Mouse (Mus musculus) MN1 (cell line): Measurements from ENCODE around the gene Tapbp.
A peak's percentile ranks its signal among the peaks of the same experiment; 100 is the strongest.
"Not testable (repeated sequence)": the region's sequence is repeated elsewhere in the genome, so short reads cannot be mapped to it uniquely, and the experiment has no call there.

Experiments used
- DNase-seq: peaks from one replicate; pipeline ENCODE4 v3.0.0-alpha.2; 2016; ENCODE audit warnings: low spot score

Gene Tapbp

GRCm38 (mm10) chr17:33943454-33943853 is 27.8 kb downstream of the Tapbp start:
- no peak for DNase-seq

- DNase-seq, result no peak
Measured at GRCm38 (mm10) chr17:33947430-33948089, 31.9 kb downstream of the Tapbp start.

GRCm38 (mm10) chr17:33948090-33948904 is 32.6 kb downstream of the Tapbp start:
- no peak for DNase-seq

GRCm38 (mm10) chr17:33948905-33949537 is 33.3 kb downstream of the Tapbp start:
- DNase-seq, result no peak

DNA sequence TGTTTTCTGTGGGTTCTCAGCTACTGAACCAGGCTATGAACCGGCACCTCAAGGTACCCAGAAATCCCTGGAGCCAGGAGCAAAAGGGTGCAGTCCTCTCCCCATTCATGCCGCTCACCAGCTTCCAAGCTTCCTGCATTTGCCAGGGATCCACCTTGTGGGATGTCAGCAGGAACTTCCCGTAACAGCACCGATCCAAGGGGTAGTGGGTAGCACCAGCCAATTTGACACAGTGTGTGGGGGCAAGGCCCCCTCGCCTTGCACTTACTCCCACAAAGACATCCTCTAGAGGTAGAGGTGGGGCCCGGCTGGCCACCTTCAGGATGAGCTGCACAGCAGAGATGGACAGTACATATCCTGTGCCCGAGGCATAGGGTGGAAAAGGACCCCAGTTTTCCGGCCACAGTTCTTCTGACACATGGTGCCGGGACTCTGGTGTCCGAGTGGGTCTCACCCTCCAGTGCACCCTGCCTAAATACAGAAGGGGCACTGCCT is 34.5 kb downstream of the Tapbp start:
- DNase-seq, result no peak

- peak; percentile 89 for DNase-seq
Measured at GRCm38 (mm10) chr17:33951021-33951946, 35.6 kb downstream of the Tapbp start, which contains the start of gene B3galt4. B3galt4 (minus strand) TSS chr17:33951488.

- DNase-seq, result not testable (repeated sequence)
Measured at GRCm38 (mm10) chr17:33952015-33952414, 36.3 kb downstream of the Tapbp start.

DNA sequence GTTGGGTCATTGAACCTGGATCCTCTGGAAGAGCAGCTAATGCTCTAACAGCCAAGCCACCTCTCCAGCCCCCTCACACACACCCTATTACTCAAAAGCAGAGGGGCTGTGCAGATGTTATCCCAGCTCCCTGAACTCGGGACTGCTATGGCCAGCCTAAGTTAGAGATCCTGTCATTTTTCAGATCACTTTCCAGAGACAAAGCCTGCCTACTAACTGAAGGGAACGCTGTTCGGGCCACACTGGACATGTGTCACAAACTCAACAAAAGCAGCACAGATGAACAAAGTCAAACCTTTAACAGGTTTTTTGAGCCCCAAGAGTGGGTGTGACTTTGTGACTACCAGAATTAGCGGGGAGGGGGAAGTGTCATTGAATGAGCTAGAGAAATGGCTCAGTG is 37.2 kb downstream of the Tapbp start:
- no peak for DNase-seq

GRCm38 (mm10) chr17:33953310-33953709 is 37.6 kb downstream of the Tapbp start:
- no peak for DNase-seq

DNA sequence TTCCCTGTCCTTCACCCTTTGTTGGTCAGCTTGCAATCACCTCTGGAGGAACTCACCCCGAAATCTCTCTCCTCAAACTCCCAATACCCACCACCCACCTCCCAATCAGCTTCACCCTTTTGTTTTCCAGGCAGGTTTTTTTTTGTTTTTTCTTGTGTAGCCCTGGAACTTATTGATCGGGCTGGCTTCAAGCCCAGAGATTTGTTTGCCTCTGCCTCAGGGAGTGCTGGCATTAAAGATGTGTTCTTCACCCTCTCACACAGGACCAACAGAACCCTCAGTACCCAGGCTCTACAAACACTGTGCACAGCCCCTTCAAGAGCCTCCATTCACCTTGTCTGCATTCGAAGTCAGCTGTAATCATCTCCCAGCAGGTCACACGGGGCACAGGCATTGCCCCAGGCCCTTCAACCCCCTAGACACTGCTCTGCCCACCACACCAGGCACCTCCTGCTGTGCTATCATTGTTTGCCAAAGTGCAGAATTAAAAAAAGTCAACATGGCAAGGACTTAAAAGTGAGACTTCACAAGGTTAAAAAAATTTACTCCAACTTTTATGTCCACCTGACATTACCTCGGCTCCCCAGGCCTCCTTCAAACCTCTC is 38.4 kb downstream of the Tapbp start:
- no peak for DNase-seq

GRCm38 (mm10) chr17:33954646-33955554 is 39.2 kb downstream of the Tapbp start:
- no peak for DNase-seq

DNA sequence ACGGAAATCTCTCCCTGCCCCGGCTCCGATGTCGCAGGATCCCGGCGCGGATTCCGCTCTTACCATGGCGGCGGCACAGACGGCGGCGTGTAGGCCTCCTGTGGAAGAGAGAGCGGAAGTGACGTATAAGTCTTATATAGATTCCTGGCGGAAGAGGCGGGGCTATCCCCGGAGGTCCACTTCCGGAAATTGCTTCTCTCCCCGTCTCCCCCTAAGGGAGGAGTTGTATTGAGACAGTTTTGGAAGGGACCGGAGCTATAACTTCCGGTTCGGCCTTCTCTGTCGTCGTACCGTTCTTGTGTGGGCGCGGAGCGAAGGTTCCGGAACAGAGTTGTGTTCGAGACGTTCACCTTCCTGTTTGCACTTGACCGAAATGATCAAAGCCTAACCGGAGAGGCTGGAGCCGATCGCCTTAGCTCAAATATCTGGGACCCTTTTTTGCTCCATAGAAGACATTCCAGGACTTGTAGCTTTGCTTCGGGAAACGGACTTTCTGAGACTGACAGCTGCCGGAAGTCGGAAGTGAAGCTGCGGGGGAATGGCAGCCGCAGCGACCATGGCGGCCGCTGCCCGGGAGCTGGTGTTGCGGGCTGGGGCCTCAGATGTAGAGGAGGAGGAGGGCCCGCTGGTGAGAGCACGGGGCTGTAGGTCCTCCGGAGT is 40.0 kb downstream of the Tapbp start, which contains the start of the genes Vps52 and Rps18:
Gene Vps52, plus strand, starts transcription at position 258 of the 660 bp plus-strand sequence.
Gene Rps18, minus strand, starts transcription at position 447 of the 660 bp plus-strand sequence.
- DNase-seq, result peak; percentile 97

- DNase-seq, result no peak
Measured at GRCm38 (mm10) chr17:33956336-33956735, 40.6 kb downstream of the Tapbp start.

- no peak for DNase-seq
Measured at GRCm38 (mm10) chr17:33957493-33957892, 41.8 kb downstream of the Tapbp start.

- DNase-seq, result no peak
Measured at GRCm38 (mm10) chr17:33958451-33958850, 42.8 kb downstream of the Tapbp start.

GRCm38 (mm10) chr17:33959135-33959534 is 43.4 kb downstream of the Tapbp start:
- no peak for DNase-seq

DNA sequence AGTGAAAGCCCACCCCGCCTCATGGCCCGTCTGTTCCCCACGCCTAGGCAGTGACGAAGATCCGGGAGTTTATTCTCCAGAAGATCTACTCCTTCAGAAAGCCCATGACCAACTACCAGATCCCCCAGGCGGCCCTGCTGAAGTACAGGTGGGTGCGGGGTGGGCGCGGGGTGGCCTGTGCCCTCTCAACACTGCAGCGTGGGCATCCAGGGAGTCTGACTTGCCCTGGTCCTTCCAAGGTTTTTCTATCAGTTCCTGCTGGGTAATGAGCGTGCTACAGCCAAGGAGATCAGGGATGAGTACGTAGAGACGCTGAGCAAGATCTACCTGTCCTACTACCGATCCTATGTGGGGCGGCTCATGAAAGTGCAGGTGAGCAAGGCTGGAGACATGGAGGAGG is 44.2 kb downstream of the Tapbp start:
- DNase-seq, result no peak

DNA sequence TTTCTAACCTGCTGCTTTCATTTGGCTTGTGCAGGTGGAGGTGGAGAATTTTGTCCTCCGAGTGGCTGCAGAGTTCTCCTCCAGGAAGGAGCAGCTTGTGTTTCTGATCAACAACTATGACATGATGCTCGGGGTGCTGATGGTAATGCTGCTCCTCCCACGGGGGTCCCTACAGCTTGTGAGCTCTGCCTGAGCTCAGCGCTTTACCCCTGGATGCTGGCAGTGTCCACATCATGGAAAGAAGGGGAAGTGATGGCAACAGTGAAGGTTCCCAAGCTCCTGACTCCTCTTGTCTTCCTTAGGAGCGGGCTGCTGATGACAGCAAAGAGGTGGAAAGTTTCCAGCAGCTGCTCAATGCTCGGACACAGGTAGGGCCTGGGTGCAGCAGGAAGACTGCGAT is 47.2 kb downstream of the Tapbp start:
- no peak for DNase-seq

GRCm38 (mm10) chr17:33965082-33965845 is 49.6 kb downstream of the Tapbp start:
- DNase-seq, result peak; percentile 54
